Mouse (Mus musculus): ENCODE measurements at regions not wholly inside any gene's neighbourhood (a gene's known extent, or its start where the extent isn't known, plus 50 kb on each side); places are given as distances from the start of the nearest gene placed in this dataset.
A peak's percentile ranks its signal among the peaks of the same experiment; 100 is the strongest.

DNA sequence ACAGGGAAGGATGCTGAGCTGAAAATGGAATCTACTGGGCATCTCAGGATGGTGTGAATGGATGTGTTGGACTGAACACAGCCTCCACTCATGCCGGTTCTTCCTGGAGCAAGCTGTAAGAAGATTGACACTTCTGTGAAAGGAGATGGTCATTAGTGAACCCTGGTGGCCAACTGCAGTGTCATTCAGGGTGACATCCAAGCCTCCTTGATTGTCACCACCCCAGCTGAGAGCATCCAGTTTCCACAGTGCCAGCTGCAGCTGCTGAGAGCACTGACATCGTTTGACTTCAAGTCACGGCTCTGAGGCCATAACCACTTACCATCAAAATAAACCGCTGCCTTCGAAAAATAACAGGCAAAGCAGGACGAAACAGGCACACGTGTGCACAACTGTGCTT, 121.9 kb upstream of the Agap1 start:
- Histone ChIP-seq H3K9ac (ENCODE audit: control insufficient read depth, low read depth, low read length, poor library complexity, severe bottlenecking) (no peak overlapping the region), H3K36me3 (ENCODE audit: control insufficient read depth in 1 of 2, insufficient read depth in 2 of 2, low read length in 2 of 2) (no peaks in the 10 kb centered on the region), H3K9me3 (replicated peaks; ENCODE audit: insufficient read depth, low read length) (no peaks in the 10 kb centered on the region), H3K27ac (ENCODE audit: control insufficient read depth, low read depth, low read length) (no peak overlapping the region), H3K27me3 (ENCODE audit: control insufficient read depth in 1 of 2, insufficient read depth in 2 of 2, low read length in 2 of 2) (no peaks in the 10 kb centered on the region), H3K79me2 (ENCODE audit: control insufficient read depth, insufficient read depth, low read length, poor library complexity) (no peaks in the 10 kb centered on the region), H3K4me3 (ENCODE audit: control insufficient read depth in 1 of 2, insufficient read depth in 1 of 2, low read depth in 2 of 2, low read length in 2 of 2) (no peak overlapping the region), H3K4me1 (ENCODE audit: control insufficient read depth in 1 of 2, insufficient read depth in 2 of 2, low read length in 2 of 2) (no peaks in the 10 kb centered on the region)
- DNase-seq (ENCODE audit: low read depth, low spot score), result no peak
- TF ChIP-seq SMC3 (IDR thresholded peaks at IDR 0.05; ENCODE audit: low read depth, low read length) (no peak), TBP (IDR thresholded peaks at IDR 0.05; ENCODE audit: low read depth, low read length) (no peak), USF2 (IDR thresholded peaks at IDR 0.05; ENCODE audit: borderline replicate concordance in 1 of 2, insufficient read depth in 1 of 2, low read depth in 1 of 2, low read length in 2 of 2) (no peak), RCOR1 (IDR thresholded peaks at IDR 0.05; ENCODE audit: low read depth, low read length) (no peak)

- Histone ChIP-seq H3K9me3 (replicated peaks; ENCODE audit: insufficient read depth, low read length) (no peaks in the 10 kb centered on the region), H3K27me3 (ENCODE audit: control insufficient read depth in 1 of 2, insufficient read depth in 2 of 2, low read length in 2 of 2) (no peaks in the 10 kb centered on the region), H3K9ac (ENCODE audit: control insufficient read depth, low read depth, low read length, poor library complexity, severe bottlenecking) (no peak overlapping the region), H3K4me3 (ENCODE audit: control insufficient read depth in 1 of 2, insufficient read depth in 1 of 2, low read depth in 2 of 2, low read length in 2 of 2) (no peak overlapping the region), H3K36me3 (ENCODE audit: control insufficient read depth in 1 of 2, insufficient read depth in 2 of 2, low read length in 2 of 2) (no peaks in the 10 kb centered on the region), H3K4me1 (ENCODE audit: control insufficient read depth in 1 of 2, insufficient read depth in 2 of 2, low read length in 2 of 2) (no peaks in the 10 kb centered on the region), H3K79me2 (ENCODE audit: control insufficient read depth, insufficient read depth, low read length, poor library complexity) (no peaks in the 10 kb centered on the region), H3K27ac (ENCODE audit: control insufficient read depth, low read depth, low read length) (no peak overlapping the region)
- DNase-seq (ENCODE audit: low read depth, low spot score), result no peak
- TF ChIP-seq TCF12 (IDR thresholded peaks at IDR 0.05; ENCODE audit: low read depth, low read length) (no peak), ETS1 (IDR thresholded peaks at IDR 0.05; ENCODE audit: low read depth, low read length) (no peak), HCFC1 (IDR thresholded peaks at IDR 0.05; ENCODE audit: low read depth, low read length) (no peak), MAX (IDR thresholded peaks at IDR 0.05; ENCODE audit: low read length) (no peak)
These were observed 116.7 kb upstream of the Agap1 start for GRCm38 (mm10) chr1:89337861-89338260.

DNA sequence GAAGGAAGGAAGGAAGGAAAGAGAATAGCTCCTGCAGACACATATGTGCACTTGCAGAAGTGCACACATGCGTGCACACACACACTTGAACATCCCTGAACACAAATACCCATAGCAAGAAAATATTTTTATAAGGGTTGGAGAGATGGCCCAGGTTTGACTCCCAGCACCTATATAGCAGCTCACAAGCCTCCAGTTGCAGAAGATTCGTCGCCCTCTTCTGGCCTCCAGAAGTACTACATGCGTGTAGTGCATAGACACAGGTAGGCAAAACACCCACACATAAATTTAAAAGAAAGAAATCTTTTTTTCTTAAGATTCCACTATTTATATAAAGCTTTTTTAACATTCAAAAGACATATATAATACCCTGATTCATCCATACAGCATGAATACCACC, 111.8 kb upstream of the Agap1 start:
- Histone ChIP-seq H3K9me3 (replicated peaks; ENCODE audit: insufficient read depth, low read length) (no peaks in the 10 kb centered on the region), H3K27me3 (ENCODE audit: control insufficient read depth in 1 of 2, insufficient read depth in 2 of 2, low read length in 2 of 2) (no peaks in the 10 kb centered on the region), H3K36me3 (ENCODE audit: control insufficient read depth in 1 of 2, insufficient read depth in 2 of 2, low read length in 2 of 2) (no peaks in the 10 kb centered on the region)

More for the DNA sequence above, 111.8 kb upstream of the Agap1 start:
- H3K27ac ChIP-seq (ENCODE audit: control insufficient read depth, low read depth, low read length), result no peak overlapping the region
- DNase-seq (ENCODE audit: low read depth, low spot score), result peak; percentile 9
- H3K9ac ChIP-seq (ENCODE audit: control insufficient read depth, low read depth, low read length, poor library complexity, severe bottlenecking), result no peak overlapping the region
- H3K79me2 ChIP-seq (ENCODE audit: control insufficient read depth, insufficient read depth, low read length, poor library complexity), result no peaks in the 10 kb centered on the region
- no peak for TF ChIP-seq TAL1 (IDR thresholded peaks at IDR 0.05; ENCODE audit: low read length)
- peak; percentile 24 to 43 (median 28); a peak in 4 of 6 replicates for TF ChIP-seq CTCF (IDR thresholded peaks at IDR 0.05 in 2 of 3, conservative IDR thresholded peaks at IDR 0.05 in 1 of 3; ENCODE audit: control insufficient read depth in 1 of 3, insufficient read depth in 1 of 3, low read depth in 2 of 3, low read length in 3 of 3, poor library complexity in 1 of 3, severe bottlenecking in 1 of 3)
- TF ChIP-seq EP300 (IDR thresholded peaks at IDR 0.05; ENCODE audit: low read depth in 1 of 2, low read length in 2 of 2), result no peak
- peak; percentile 20; the same call in 1 of the 2 replicates for TF ChIP-seq SMC3 (IDR thresholded peaks at IDR 0.05; ENCODE audit: low read depth, low read length)
- no peak for TF ChIP-seq ZKSCAN1 (IDR thresholded peaks at IDR 0.05; ENCODE audit: low read depth, low read length)
- no peak for TF ChIP-seq POLR2AphosphoS5 (IDR thresholded peaks at IDR 0.05; ENCODE audit: borderline replicate concordance, low read depth, low read length)
- TF ChIP-seq RAD21 (IDR thresholded peaks at IDR 0.05; ENCODE audit: low read depth, low read length), result no peak
- no peak for TF ChIP-seq USF1 (IDR thresholded peaks at IDR 0.05; ENCODE audit: low read depth, low read length)
- no peak for TF ChIP-seq NELFE (IDR thresholded peaks at IDR 0.05; ENCODE audit: low read depth, low read length)
- TF ChIP-seq MYC (IDR thresholded peaks at IDR 0.05; ENCODE audit: low read depth, low read length), result no peak
- no peak for TF ChIP-seq MEF2A (IDR thresholded peaks at IDR 0.05; ENCODE audit: extremely low read depth, insufficient replicate concordance, low read depth, low read length, poor library complexity, severe bottlenecking)
- H3K4me1 ChIP-seq (ENCODE audit: control insufficient read depth in 1 of 2, insufficient read depth in 2 of 2, low read length in 2 of 2), result no peaks in the 10 kb centered on the region
- no peak overlapping the region for H3K4me3 ChIP-seq (ENCODE audit: control insufficient read depth in 1 of 2, insufficient read depth in 1 of 2, low read depth in 2 of 2, low read length in 2 of 2)
